Mouse (Mus musculus) olfactory bulb, adult 2 months (tissue): Measurements from ENCODE around the gene Rbm28.

Experiments
- CTCF ChIP-seq: fragments of 200-500 bp; IDR thresholded peaks from 2 replicates; pipeline ENCODE4 v1.5.1; 2012; ENCODE audit warnings: low read depth, mild to moderate bottlenecking, low read length, moderate library complexity; ENCODE audit not compliant: insufficient read depth
- POLR2A ChIP-seq: fragments of 200-500 bp; IDR thresholded peaks from 2 replicates; pipeline ENCODE4 v1.6.1; 2012; ENCODE audit warnings: mild to moderate bottlenecking, low read depth, low read length, moderate library complexity; ENCODE audit not compliant: insufficient read depth

DNA sequence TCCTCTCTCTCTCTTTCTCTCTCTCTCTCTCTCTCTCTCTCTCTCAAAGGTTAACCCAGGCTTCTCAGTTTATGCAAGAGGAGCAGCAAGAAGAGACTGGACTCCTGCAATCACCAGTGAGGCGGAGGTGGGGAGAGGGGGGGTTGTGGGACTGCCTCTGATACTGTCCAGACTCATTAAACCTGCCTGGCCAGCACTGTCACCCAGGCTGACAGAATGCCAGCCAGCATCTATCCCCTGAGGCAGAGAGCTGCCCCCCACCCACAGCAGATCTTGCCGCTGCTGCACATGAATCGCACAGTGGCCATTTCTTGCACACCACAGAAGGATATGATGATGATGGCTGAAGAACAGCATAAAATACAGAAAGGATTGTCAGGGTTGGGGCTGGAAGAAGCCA, 10.3 kb upstream of the Rbm28 start:
- TF ChIP-seq CTCF (no peak), POLR2A (no peak)
